Mouse (Mus musculus): Measurements from ENCODE around the gene 2410015M20Rik. TPM values are rescaled to one million over a fixed set of nuclear protein-coding genes. Genes with fewer than 3 reads are reported as not detected.
A peak's percentile ranks its signal among the peaks of the same experiment; 100 is the strongest.
"Not testable (repeated sequence)": the region's sequence is repeated elsewhere in the genome, so short reads cannot be mapped to it uniquely, and the experiment has no call there.

Gene 2410015M20Rik
- polyA plus RNA-seq, 1 experiment from 2014 or later = 316 TPM

DNA sequence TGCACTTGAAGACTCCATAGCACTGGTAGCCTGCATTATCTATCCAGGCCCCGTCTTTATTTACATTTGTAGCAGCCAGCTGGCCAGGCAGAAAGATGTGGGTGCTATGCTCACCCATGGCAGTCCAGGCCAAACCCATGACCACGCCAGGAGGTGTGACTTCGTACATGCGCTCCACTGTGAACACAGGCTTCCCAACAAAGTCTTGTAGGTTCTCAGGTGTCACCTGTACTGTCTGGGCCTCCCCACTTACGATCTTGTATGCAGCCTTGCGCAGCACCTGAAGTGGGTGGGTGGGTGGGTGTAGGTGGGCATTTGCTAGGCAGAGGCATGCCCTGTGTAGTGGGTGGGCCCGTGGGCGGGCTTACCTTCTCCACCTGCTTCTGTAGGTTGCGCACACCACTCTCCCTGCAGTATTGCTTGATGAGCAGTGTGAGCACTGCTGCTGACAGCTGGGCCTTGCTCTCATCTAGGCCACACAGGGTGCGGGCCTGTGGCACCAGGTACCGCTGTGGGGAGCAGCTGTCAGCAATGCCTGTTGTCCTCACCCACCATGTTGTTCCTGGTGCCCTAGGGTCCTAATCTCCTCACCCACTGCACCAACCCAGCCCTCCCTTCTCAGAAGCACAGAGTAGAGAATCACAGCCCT, 5.7 kb upstream of the 2410015M20Rik start:
- no peak for ATAC-seq
- peak overlapping the region; percentile 5; the same call in 1 of the 2 replicates for H3K27ac ChIP-seq (ENCODE audit: low read length)
- H3K27me3 ChIP-seq (replicated peaks; ENCODE audit: control insufficient read depth, insufficient read depth, low read length) = no peaks in the 10 kb centered on the region
- H3K4me1 ChIP-seq (ENCODE audit: control insufficient read depth, insufficient read depth, low read length) = peaks cover 21% of the 10 kb centered on the region
- H3K9ac ChIP-seq (ENCODE audit: low read depth, low read length) = peak overlapping the region; percentile 84; the same call in 1 of the 2 replicates
- peak overlapping the region; percentile 92; the same call in 1 of the 2 replicates for H3K4me2 ChIP-seq (ENCODE audit: low read depth, low read length)
- WGBS = 74% methylated on average over 11 of the region's 11 CpGs
- H3K36me3 ChIP-seq (ENCODE audit: control insufficient read depth, insufficient read depth, low read length) = peaks cover 11% of the 10 kb centered on the region
- no peaks in the 10 kb centered on the region for H3K9me3 ChIP-seq (ENCODE audit: control insufficient read depth, low read length)
- H3K4me3 ChIP-seq (ENCODE audit: low read length) = peak overlapping the region; percentile 73

DNA sequence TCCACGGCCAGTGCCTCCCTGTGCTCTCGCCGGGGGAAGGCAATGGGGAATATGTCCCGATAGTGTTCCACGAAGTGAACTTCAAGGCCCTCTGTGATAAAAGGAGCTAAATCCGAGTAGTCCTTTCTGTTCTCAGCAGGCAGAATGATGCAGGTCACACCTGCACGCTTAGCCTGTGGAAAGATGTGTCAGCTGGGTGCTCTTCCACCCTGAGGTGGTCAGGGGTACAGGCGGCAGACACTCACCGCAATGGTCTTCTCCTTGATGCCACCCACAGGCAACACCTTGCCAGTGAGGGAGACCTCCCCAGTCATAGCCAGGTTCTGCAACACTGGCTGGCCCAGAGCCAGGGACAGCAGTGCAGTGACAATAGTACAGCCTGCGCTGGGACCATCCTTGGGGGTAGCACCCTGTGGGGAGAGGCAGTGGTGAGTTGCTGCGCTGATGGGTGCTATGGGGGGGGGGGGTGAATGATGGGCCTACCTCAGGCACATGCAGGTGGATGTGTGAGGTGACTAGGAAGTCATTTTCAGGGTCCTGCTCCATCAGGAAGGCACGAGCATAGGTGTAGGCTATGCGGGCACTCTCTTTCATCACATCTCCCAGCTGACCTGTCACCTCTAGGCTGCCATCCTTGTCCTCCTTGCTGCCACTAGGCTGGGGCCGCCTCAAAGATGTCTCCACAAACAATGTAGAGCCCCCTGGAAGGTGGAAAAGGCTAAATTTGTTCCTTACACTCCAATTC, 5.0 kb upstream of the 2410015M20Rik start:
- H3K9me3 ChIP-seq (ENCODE audit: control insufficient read depth, low read length) = no peaks in the 10 kb centered on the region
- H3K36me3 ChIP-seq (ENCODE audit: control insufficient read depth, insufficient read depth, low read length) = peaks cover 10% of the 10 kb centered on the region; the same call in 1 of the 2 replicates
- H3K27me3 ChIP-seq (replicated peaks; ENCODE audit: control insufficient read depth, insufficient read depth, low read length) = no peaks in the 10 kb centered on the region
- H3K4me1 ChIP-seq (ENCODE audit: control insufficient read depth, insufficient read depth, low read length) = peaks cover 24% of the 10 kb centered on the region
- H3K9ac ChIP-seq (ENCODE audit: low read depth, low read length) = peak overlapping the region; percentile 84
- no peak for ATAC-seq
- peak overlapping the region; percentile 92 for H3K4me2 ChIP-seq (ENCODE audit: low read depth, low read length)
- H3K27ac ChIP-seq (ENCODE audit: low read length) = peak overlapping the region; percentile 45
- peak overlapping the region; percentile 73 for H3K4me3 ChIP-seq (ENCODE audit: low read length)
- 19% methylated on average over 14 of the region's 14 CpGs for WGBS

DNA sequence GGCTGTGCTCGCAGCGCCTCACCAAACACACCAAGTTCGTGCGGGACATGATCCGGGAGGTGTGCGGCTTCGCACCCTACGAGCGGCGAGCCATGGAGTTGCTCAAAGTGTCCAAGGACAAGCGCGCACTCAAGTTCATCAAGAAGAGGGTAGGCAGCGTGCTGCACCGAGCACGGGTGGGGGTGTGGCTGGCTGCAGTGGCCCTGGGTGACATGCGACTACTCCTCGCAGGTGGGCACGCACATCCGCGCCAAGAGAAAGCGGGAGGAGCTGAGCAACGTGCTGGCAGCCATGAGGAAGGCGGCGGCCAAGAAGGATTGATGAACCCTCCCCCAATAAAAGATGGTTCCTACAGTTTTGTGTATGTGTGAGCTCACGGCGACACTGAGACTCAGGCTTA, 4.3 kb upstream of the 2410015M20Rik start:
- not testable (repeated sequence) for H3K27me3 ChIP-seq (replicated peaks; ENCODE audit: control insufficient read depth, insufficient read depth, low read length); H3K9me3 ChIP-seq (ENCODE audit: control insufficient read depth, low read length); H3K36me3 ChIP-seq (ENCODE audit: control insufficient read depth, insufficient read depth, low read length); ATAC-seq
- WGBS = under 1% methylated on average over 26 of the region's 26 CpGs
- Histone ChIP-seq H3K4me1 (ENCODE audit: control insufficient read depth, insufficient read depth, low read length) (peaks cover 24% of the 10 kb centered on the region), H3K4me2 (ENCODE audit: low read depth, low read length) (peak overlapping the region; percentile 92), H3K27ac (ENCODE audit: low read length) (peak overlapping the region; percentile 86), H3K9ac (ENCODE audit: low read depth, low read length) (peak overlapping the region; percentile 84), H3K4me3 (ENCODE audit: low read length) (peak overlapping the region; percentile 73)

DNA sequence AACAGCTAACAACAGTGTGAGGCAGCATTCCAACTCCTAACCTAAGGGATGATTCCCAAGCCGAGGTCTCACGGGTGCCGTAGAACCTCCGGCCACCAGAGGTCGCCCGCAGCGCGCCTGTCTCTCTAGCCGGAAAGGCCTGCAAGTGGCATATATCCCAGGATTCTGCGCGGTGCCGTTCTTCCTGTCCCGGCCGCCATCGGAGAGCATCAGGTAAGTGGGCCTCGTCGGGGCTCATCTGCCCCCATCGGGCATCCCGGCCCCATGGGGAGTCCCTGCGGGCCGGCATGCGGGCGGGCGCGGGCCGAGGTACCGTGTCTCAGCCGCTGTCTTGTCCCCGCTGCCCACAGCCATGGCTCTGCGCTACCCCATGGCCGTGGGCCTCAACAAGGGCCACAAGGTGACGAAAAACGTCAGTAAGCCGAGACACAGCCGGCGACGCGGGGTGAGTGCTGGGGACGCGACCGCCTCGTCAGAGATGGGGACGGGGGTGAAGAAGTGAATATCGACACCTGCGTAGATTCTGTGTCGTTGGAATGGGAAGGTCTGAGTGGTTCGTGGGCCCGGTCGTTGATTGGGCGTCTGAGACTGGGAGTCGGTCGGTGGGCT, 3.8 kb upstream of the 2410015M20Rik start, which contains the start of gene Rpl36:
Gene Rpl36, plus strand, starts transcription at position 181 of the 609 bp plus-strand sequence.
- peak; percentile 52 for ATAC-seq
- H3K27ac ChIP-seq (ENCODE audit: low read length) = peak within 1 kb of the TSS; percentile 86
- peaks cover 28% of the 10 kb centered on the region for H3K4me1 ChIP-seq (ENCODE audit: control insufficient read depth, insufficient read depth, low read length)
- WGBS = under 1% methylated on average over 52 of the region's 52 CpGs
- H3K9me3 ChIP-seq (ENCODE audit: control insufficient read depth, low read length) = no peaks in the 10 kb centered on the region
- H3K36me3 ChIP-seq (ENCODE audit: control insufficient read depth, insufficient read depth, low read length) = peaks cover 3% of the 10 kb centered on the region; the same call in 1 of the 2 replicates
- peak within 1 kb of the TSS; percentile 92 for H3K4me2 ChIP-seq (ENCODE audit: low read depth, low read length)
- no peaks in the 10 kb centered on the region for H3K27me3 ChIP-seq (replicated peaks; ENCODE audit: control insufficient read depth, insufficient read depth, low read length)
- H3K4me3 ChIP-seq (ENCODE audit: low read length) = peak within 1 kb of the TSS; percentile 73
- peak within 1 kb of the TSS; percentile 84 for H3K9ac ChIP-seq (ENCODE audit: low read depth, low read length)

DNA sequence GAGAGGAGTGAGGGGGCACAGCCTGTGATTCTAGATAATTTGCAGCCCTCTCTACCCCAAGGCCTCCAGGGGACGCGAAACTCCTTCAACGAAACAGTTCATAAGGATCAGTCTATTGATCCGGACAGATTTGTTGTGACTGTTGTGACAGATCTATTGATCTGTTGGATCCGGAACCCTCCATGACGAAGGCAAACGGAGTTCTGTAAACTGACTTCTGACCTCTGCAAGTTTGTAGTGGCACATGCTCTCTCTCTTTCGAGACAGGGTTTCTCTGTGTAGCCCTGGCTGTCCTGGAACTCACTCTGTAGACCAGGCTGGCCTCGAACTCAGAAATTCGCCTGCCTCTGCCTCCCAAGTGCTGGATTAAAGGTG, 3.0 kb upstream of the 2410015M20Rik start:
- 67% methylated on average over 10 of the region's 10 CpGs for WGBS
- H3K9me3 ChIP-seq (ENCODE audit: control insufficient read depth, low read length); H3K36me3 ChIP-seq (ENCODE audit: control insufficient read depth, insufficient read depth, low read length); H3K9ac ChIP-seq (ENCODE audit: low read depth, low read length); ATAC-seq; H3K4me3 ChIP-seq (ENCODE audit: low read length); H3K27me3 ChIP-seq (replicated peaks; ENCODE audit: control insufficient read depth, insufficient read depth, low read length); H3K4me2 ChIP-seq (ENCODE audit: low read depth, low read length): not testable (repeated sequence)
- peaks cover 34% of the 10 kb centered on the region for H3K4me1 ChIP-seq (ENCODE audit: control insufficient read depth, insufficient read depth, low read length)
- peak overlapping the region; percentile 45 for H3K27ac ChIP-seq (ENCODE audit: low read length)

DNA sequence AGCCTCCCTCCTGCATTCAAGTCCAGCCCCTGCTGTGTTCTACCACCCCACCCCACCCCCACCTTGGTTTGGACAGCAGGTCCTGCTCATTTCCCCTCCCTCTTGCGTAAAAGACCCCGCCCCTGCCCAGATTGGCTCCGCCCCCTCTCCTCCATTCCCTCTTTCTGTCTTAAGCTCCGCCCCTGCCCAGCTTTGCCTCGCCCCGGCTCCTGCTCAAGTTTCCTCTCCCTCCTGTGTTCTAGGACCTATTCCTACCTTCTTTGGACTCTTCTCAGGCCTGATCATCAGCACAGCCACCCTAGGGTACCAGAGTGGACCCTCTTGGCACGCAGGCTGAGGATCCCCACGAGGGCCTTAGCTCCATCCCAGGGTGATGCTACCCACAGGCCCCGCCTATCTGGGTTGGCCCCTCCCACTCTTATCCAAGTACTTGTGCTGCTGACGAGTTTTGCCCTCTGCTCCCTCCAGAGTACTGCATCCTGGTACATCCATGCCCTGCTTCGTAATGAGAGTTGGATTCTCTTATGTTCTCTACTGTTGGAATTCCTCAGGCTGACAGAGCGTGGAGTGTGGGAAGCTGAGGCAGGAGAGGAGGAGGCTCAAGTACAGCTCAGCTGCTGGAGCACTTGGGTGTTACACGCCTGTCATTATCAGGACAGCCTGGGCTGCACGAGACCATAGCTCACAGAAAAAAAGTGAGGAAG, 2.4 kb upstream of the 2410015M20Rik start:
- peaks cover 6% of the 10 kb centered on the region for H3K36me3 ChIP-seq (ENCODE audit: control insufficient read depth, insufficient read depth, low read length)
- no peaks in the 10 kb centered on the region for H3K27me3 ChIP-seq (replicated peaks; ENCODE audit: control insufficient read depth, insufficient read depth, low read length)
- peak overlapping the region; percentile 45 for H3K27ac ChIP-seq (ENCODE audit: low read length)
- H3K4me2 ChIP-seq (ENCODE audit: low read depth, low read length) = peak overlapping the region; percentile 11; the same call in 1 of the 2 replicates
- 18% methylated on average over 14 of the region's 14 CpGs for WGBS
- peak; percentile 6; the same call in 1 of the 2 replicates for ATAC-seq
- H3K4me3 ChIP-seq (ENCODE audit: low read length) = peak overlapping the region; percentile 0; the same call in 1 of the 2 replicates
- H3K9ac ChIP-seq (ENCODE audit: low read depth, low read length) = no peak overlapping the region
- H3K9me3 ChIP-seq (ENCODE audit: control insufficient read depth, low read length) = no peaks in the 10 kb centered on the region
- H3K4me1 ChIP-seq (ENCODE audit: control insufficient read depth, insufficient read depth, low read length) = peaks cover 35% of the 10 kb centered on the region

DNA sequence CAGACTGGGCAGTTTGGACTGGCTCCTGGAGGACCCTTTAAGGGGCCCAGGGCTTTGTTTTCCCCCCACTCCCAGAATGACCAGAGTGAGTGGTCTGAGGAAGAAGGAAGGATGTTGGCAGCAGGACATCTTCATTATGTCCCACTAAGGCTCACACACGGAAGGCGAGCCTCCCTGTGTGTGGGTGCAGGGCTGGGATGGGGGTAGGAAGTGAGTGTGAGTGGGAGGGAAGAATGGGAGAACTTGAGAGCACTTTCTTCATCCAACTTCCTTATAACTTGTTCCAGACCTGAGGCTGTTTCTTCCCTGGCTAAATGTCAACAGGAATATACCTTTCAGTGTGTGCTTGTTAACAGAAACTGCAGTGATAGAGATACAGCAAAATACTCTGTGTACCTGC, 1.8 kb upstream of the 2410015M20Rik start:
- Histone ChIP-seq H3K4me3 (ENCODE audit: low read length) (no peak overlapping the region), H3K9me3 (ENCODE audit: control insufficient read depth, low read length) (no peaks in the 10 kb centered on the region), H3K27me3 (replicated peaks; ENCODE audit: control insufficient read depth, insufficient read depth, low read length) (no peaks in the 10 kb centered on the region), H3K4me1 (ENCODE audit: control insufficient read depth, insufficient read depth, low read length) (peaks cover 35% of the 10 kb centered on the region), H3K27ac (ENCODE audit: low read length) (no peak overlapping the region), H3K4me2 (ENCODE audit: low read depth, low read length) (no peak overlapping the region), H3K36me3 (ENCODE audit: control insufficient read depth, insufficient read depth, low read length) (peaks cover 10% of the 10 kb centered on the region), H3K9ac (ENCODE audit: low read depth, low read length) (no peak overlapping the region)
- 82% methylated on average over 2 of the region's 2 CpGs for WGBS
- ATAC-seq = no peak

DNA sequence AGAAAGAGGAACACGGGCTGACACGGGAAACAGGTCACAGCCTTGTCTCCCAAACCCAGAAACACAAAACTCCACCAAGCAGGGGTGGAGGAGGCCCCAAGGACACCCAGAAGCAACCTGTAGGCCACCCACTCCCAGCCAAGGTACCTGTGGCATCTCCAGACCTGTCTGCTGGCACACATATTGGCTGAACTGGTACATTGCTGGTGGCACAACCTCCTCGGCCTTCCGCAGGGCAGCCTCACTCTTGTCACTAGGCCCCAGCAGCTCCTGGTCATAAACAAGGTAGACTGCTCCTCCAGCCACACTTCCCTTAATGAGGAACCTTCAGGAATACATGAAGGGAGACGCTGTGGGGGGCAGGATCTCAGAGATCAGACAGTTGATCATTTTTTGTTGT, 872 bp downstream of the 2410015M20Rik start:
- Histone ChIP-seq H3K27ac (ENCODE audit: low read length) (peak overlapping the region; percentile 84), H3K27me3 (replicated peaks; ENCODE audit: control insufficient read depth, insufficient read depth, low read length) (no peaks in the 10 kb centered on the region), H3K4me1 (ENCODE audit: control insufficient read depth, insufficient read depth, low read length) (peaks cover 25% of the 10 kb centered on the region), H3K4me3 (ENCODE audit: low read length) (peak overlapping the region; percentile 76), H3K36me3 (ENCODE audit: control insufficient read depth, insufficient read depth, low read length) (peaks cover 20% of the 10 kb centered on the region), H3K4me2 (ENCODE audit: low read depth, low read length) (peak overlapping the region; percentile 75), H3K9me3 (ENCODE audit: control insufficient read depth, low read length) (no peaks in the 10 kb centered on the region), H3K9ac (ENCODE audit: low read depth, low read length) (peak overlapping the region; percentile 78)
- WGBS = 39% methylated on average over 5 of the region's 5 CpGs
- ATAC-seq = no peak
